Comparison of ENCODE assay signal across 8 mouse cellular contexts in the genomic region with DNA sequence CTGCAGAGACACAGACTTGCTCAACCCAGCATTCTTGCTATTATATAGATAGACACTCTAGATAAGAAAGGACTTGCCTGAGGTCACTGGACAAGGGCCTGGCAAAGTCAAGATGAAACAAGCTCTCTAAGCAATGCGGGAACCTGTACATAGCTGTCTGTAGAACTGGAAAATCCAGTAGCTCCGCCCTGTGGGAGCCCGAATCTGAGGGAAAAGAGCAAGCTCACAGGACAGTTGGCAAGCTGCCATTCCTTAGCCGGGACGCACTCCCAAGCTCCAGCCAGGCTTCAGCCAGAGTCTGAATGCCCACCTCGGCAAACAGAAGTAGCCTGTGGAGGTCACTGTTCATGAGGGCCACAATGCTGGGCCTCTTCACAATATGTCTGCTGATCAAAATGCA. TPM values are rescaled to one million over a fixed set of nuclear protein-coding genes. Genes with fewer than 3 reads are reported as not detected.
DNase-seq lines count a peak whose midpoint lies in the region; ATAC-seq lines count a peak whose summit lies in the region.

No protein-coding gene starts in this region.

- no peak for ATAC-seq in CD4-positive, CD25-positive, alpha-beta regulatory T cell, adult 4 months

- peak; percentile 46 for DNase-seq in gastrocnemius, postnatal 10 days
- DNase-seq in gastrocnemius, adult 8-10 months (ENCODE audit: low spot score in 2 of 2) = no peak
- peak; percentile 78 for DNase-seq in MN1 (ENCODE audit: low spot score)
- DNase-seq in fat pad, adult 2 months (ENCODE audit: extremely low read depth, low read depth, low spot score) = peak; percentile 82
- DNase-seq in lung, postnatal 10 days = peak; percentile 82
- DNase-seq in B cell, adult 2 months = no peak
- DNase-seq in spleen, postnatal 36 days (ENCODE audit: low spot score in 2 of 2) = no peak

RNA-seq across cellular contexts. Expression of a gene that starts 28.8 kb away (rescaled TPM):
- total RNA-seq in gastrocnemius, postnatal 10 days (2021) = under 1 TPM in 1 of 2 experiments, not detected in 1; 0.14 TPM
- not detected for total RNA-seq in gastrocnemius, adult 8-10 months (2022)
- 1 to 10 TPM in 1 of 2 experiments, under 1 TPM in 1; 0.54 to 1.2 TPM for polyA plus RNA-seq in CD4-positive, CD25-positive, alpha-beta regulatory T cell, adult 4 months (2017; shearing (Covaris generic))

RNA-seq across cellular contexts. Expression of a gene that starts 51.3 kb away (rescaled TPM):
- 10 to 100 TPM; 16.9 to 25.0 TPM for total RNA-seq in gastrocnemius, postnatal 10 days (2021)
- total RNA-seq in gastrocnemius, adult 8-10 months (2022) = under 1 TPM in 2 of 4 experiments, not detected in 2; 0.46 to 0.68 TPM
- 10 to 100 TPM in 1 of 2 experiments, 1 to 10 TPM in 1; 6.6 to 14.8 TPM for polyA plus RNA-seq in CD4-positive, CD25-positive, alpha-beta regulatory T cell, adult 4 months (2017; shearing (Covaris generic))

Comparison
In these comparisons a context has a peak if more than half of its experiments do, and no peak if none do; other contexts are left out.
1. DNase-seq: peak in gastrocnemius, postnatal 10 days (single experiment), MN1 (single experiment), fat pad, adult 2 months (single experiment) and lung, postnatal 10 days (single experiment); none in gastrocnemius, adult 8-10 months (0 of 2), B cell, adult 2 months (0 of 2) and spleen, postnatal 36 days (0 of 2).
2. RNA of a gene that starts 51.3 kb away (total RNA-seq): 16.9 to 25.0 TPM in gastrocnemius, postnatal 10 days; 0.46 to 0.68 TPM in gastrocnemius, adult 8-10 months; every median in the first group is over 10 times any median in the second.